Mouse (Mus musculus) C2C12 (cell line): ENCODE results near the gene Apoc1. TPM values are rescaled to one million over a fixed set of nuclear protein-coding genes. Genes with fewer than 3 reads are reported as not detected.

Experiments
- H3K27me3 ChIP-seq: one replicate; pipeline ENCODE4 v1.6.1; 2011; ENCODE audit not compliant: control insufficient read depth, insufficient read depth, insufficient read length
- H3K36me3 ChIP-seq: one replicate; pipeline ENCODE4 v1.6.1; 2011; ENCODE audit not compliant: control insufficient read depth, insufficient read depth
- H3K4me3 ChIP-seq: one replicate; pipeline ENCODE4 v1.5.1; 2011; ENCODE audit warnings: mild to moderate bottlenecking, control low read depth; ENCODE audit not compliant: poor library complexity, insufficient read depth, severe bottlenecking
- H3K79me2 ChIP-seq: one replicate; pipeline ENCODE4 v1.6.1; 2011; ENCODE audit not compliant: control insufficient read depth, insufficient read depth
- H3K79me3 ChIP-seq: one replicate; pipeline ENCODE4 v1.6.1; 2011; ENCODE audit warnings: low read depth, control low read depth
- H3ac ChIP-seq: one replicate; pipeline ENCODE3; 2011; ENCODE audit warnings: low read depth; ENCODE audit not compliant: control insufficient read depth, insufficient read length
- CEBPB ChIP-seq: IDR thresholded peaks from one replicate; pipeline ENCODE4 v1.6.1; 2011; ENCODE audit warnings: low read depth, mild to moderate bottlenecking, control low read depth, moderate library complexity
- CTCF ChIP-seq: IDR thresholded peaks from one replicate; pipeline ENCODE4 v1.5.1; 2011; ENCODE audit not compliant: control insufficient read depth, insufficient read depth, insufficient read length
- FOSL1 ChIP-seq: IDR thresholded peaks from one replicate; pipeline ENCODE4 v1.8.0; 2011; ENCODE audit warnings: mild to moderate bottlenecking, low read length; ENCODE audit not compliant: poor library complexity, insufficient read depth, severe bottlenecking
- MAX ChIP-seq: IDR thresholded peaks from one replicate; pipeline ENCODE4 v1.6.1; 2011; ENCODE audit warnings: mild to moderate bottlenecking, control low read depth
- MYOD1 ChIP-seq: IDR thresholded peaks from one replicate; pipeline ENCODE4 v1.6.1; 2011; ENCODE audit warnings: low read depth; ENCODE audit not compliant: control insufficient read depth, insufficient read length
- MYOG ChIP-seq: IDR thresholded peaks from one replicate; pipeline ENCODE4 v1.6.1; 2011; ENCODE audit not compliant: control insufficient read depth, insufficient read length; ENCODE audit errors: extremely low read depth
- USF1 ChIP-seq: IDR thresholded peaks from one replicate; pipeline ENCODE4 v1.6.1; 2011; ENCODE audit warnings: low read depth, mild to moderate bottlenecking, control low read depth, moderate library complexity
- polyA plus RNA-seq: library from polyadenylated mRNA; unstranded; fragments of >200 nt; fragmentation: generic; extraction: Trizol; gene quantifications from one replicate; pipeline ENCODE4 v1.2.1, GENCODE M21; 2012; ENCODE audit warnings: missing spikeins

The Apoc1 gene
- polyA plus RNA-seq, 1 experiment, result not detected

GRCm38 (mm10) chr7:19651063-19651786 lies 41.2 kb downstream of the Apoc1 start:
- Histone ChIP-seq H3K36me3 (peaks cover 8% of the 10 kb centered on the region), H3ac (no peak overlapping the region), H3K27me3 (no peaks in the 10 kb centered on the region), H3K4me3 (no peak overlapping the region), H3K79me2 (peaks cover 3% of the 10 kb centered on the region), H3K79me3 (peaks cover 3% of the 10 kb centered on the region)
- no peak for TF ChIP-seq MYOG
- no peak for TF ChIP-seq FOSL1
- TF ChIP-seq MAX, result no peak
- TF ChIP-seq CEBPB, result no peak
- TF ChIP-seq MYOD1, result no peak
- TF ChIP-seq USF1, result no peak
- no peak for TF ChIP-seq CTCF

- H3K27me3 ChIP-seq, result no peaks in the 10 kb centered on the region
- no peak overlapping the region for H3ac ChIP-seq
- H3K79me3 ChIP-seq, result no peaks in the 10 kb centered on the region
- H3K36me3 ChIP-seq, result peaks cover 19% of the 10 kb centered on the region
- no peak overlapping the region for H3K4me3 ChIP-seq
- H3K79me2 ChIP-seq, result no peaks in the 10 kb centered on the region
- TF ChIP-seq USF1, result no peak
- no peak for TF ChIP-seq MYOG
- TF ChIP-seq FOSL1, result no peak
- no peak for TF ChIP-seq CEBPB
- no peak for TF ChIP-seq CTCF
- TF ChIP-seq MYOD1, result no peak
- TF ChIP-seq MAX, result no peak
These were observed 51.2 kb downstream of the Apoc1 start for GRCm38 (mm10) chr7:19641223-19641622.

Other genes with a start within 250 kb of the Apoc1 start
- 12.9 TPM for gene Mark4, start 233.8 kb downstream of the Apoc1 start, polyA plus RNA-seq
- 0.01 TPM for gene Exoc3l2, start 229.3 kb downstream of the Apoc1 start, polyA plus RNA-seq
- gene Bloc1s3, start 184.3 kb downstream of the Apoc1 start, polyA plus RNA-seq, result 4.8 TPM
- 23.2 TPM for gene Trappc6a, start 184.3 kb downstream of the Apoc1 start, polyA plus RNA-seq
- 0.11 TPM for gene Nkpd1, start 174.8 kb downstream of the Apoc1 start, polyA plus RNA-seq
- 32.6 TPM for gene Ppp1r37, start 129.6 kb downstream of the Apoc1 start, polyA plus RNA-seq
- gene Zfp296, start 115.4 kb downstream of the Apoc1 start, polyA plus RNA-seq, result 1.9 TPM
- 136 TPM for gene Gemin7, start 115.1 kb downstream of the Apoc1 start, polyA plus RNA-seq
- 19.0 TPM for gene Clasrp, start 88.2 kb downstream of the Apoc1 start, polyA plus RNA-seq
- 11.1 TPM for gene Relb, start 63.2 kb downstream of the Apoc1 start, polyA plus RNA-seq
- gene Clptm1, start 27.6 kb downstream of the Apoc1 start, polyA plus RNA-seq, result 95.7 TPM
- not detected for gene Apoc2, start 14.7 kb downstream of the Apoc1 start, polyA plus RNA-seq
- gene Gm44805, start 11.2 kb downstream of the Apoc1 start, polyA plus RNA-seq, result not detected
- not detected for gene Apoc4, start 11.2 kb downstream of the Apoc1 start, polyA plus RNA-seq
- gene Apoe, start 6.5 kb upstream of the Apoc1 start, polyA plus RNA-seq, result 2.0 TPM
- gene Tomm40, start 22.8 kb upstream of the Apoc1 start, polyA plus RNA-seq, result 218 TPM
- 26.7 TPM for gene Nectin2, start 57.8 kb upstream of the Apoc1 start, polyA plus RNA-seq
- 1.7 TPM for gene Bcam, start 78.4 kb upstream of the Apoc1 start, polyA plus RNA-seq
- gene Cblc, start 104.1 kb upstream of the Apoc1 start, polyA plus RNA-seq, result not detected
- gene Bcl3, start 130.1 kb upstream of the Apoc1 start, polyA plus RNA-seq, result 7.8 TPM
- gene Gm19345, start 159.3 kb upstream of the Apoc1 start, polyA plus RNA-seq, result not detected
- gene Ceacam16, start 168.6 kb upstream of the Apoc1 start, polyA plus RNA-seq, result not detected
- gene Ceacam19, start 195.3 kb upstream of the Apoc1 start, polyA plus RNA-seq, result not detected
- gene Pvr, start 228.5 kb upstream of the Apoc1 start, polyA plus RNA-seq, result 16.5 TPM